Mouse (Mus musculus) kidney, postnatal 36 days (tissue): ENCODE measurements at regions not wholly inside any gene's neighbourhood (a gene's known extent, or its start where the extent isn't known, plus 50 kb on each side); places are given as distances from the start of the nearest gene placed in this dataset.

Experiments used
- DNase-seq, 2 experiments: peaks; one replicate each; pipeline ENCODE4 v3.0.0; 2021 to 2022; ENCODE audit warnings: mixed read lengths in 2 of 2

- DNase-seq: no peak
These were observed 56.5 kb upstream of the Grin2b start for GRCm38 (mm10) chr6:136229791-136230190.

- DNase-seq: no peak
These were observed 62.2 kb upstream of the Grin2b start for GRCm38 (mm10) chr6:136235473-136235872.

GRCm38 (mm10) chr6:136238989-136239388 is 65.7 kb upstream of the Grin2b start:
- DNase-seq: no peak

GRCm38 (mm10) chr6:136239416-136239815 is 66.1 kb upstream of the Grin2b start:
- no peak for DNase-seq

GRCm38 (mm10) chr6:136241574-136242311 is 68.4 kb upstream of the Grin2b start:
- no peak for DNase-seq

GRCm38 (mm10) chr6:136244895-136245294 is 71.6 kb upstream of the Grin2b start:
- DNase-seq: no peak

GRCm38 (mm10) chr6:136255726-136256512 is 71.4 kb upstream of the Gm8994 start:
- DNase-seq: no peak

- peak; percentile 29 to 44 for DNase-seq
These were observed 51.6 kb upstream of the Gm8994 start for GRCm38 (mm10) chr6:136275742-136276141.

- peak; percentile 16 to 34 for DNase-seq
These were observed 50.6 kb upstream of the Gm8994 start for GRCm38 (mm10) chr6:136276771-136277170.
